Mouse (Mus musculus) adrenal gland, adult 8-10 months (tissue): ENCODE measurements around the gene Psmd8. TPM values are rescaled to one million over a fixed set of nuclear protein-coding genes. Genes with fewer than 3 reads are reported as not detected.
"Not testable (repeated sequence)": the region's sequence is repeated elsewhere in the genome, so short reads cannot be mapped to it uniquely, and the experiment has no call there.

ENCODE experiments used
- DNase-seq: peaks from one replicate; pipeline ENCODE4 v3.0.0; 2022
- total RNA-seq, 4 experiments: library from RNA; stranded (reverse); gene quantifications; 2 replicates each; pipeline ENCODE4 v1.2.4; 2022

The Psmd8 gene
- 100 to 1,000 TPM; 167 to 191 (median 174) TPM for total RNA-seq

GRCm38 (mm10) chr7:29180077-29180853, at the start of gene Psmd8:
Gene Psmd8, minus strand, starts transcription at chr7:29180701.
- peak; percentile 97 for DNase-seq

- DNase-seq: no peak
Measured at GRCm38 (mm10) chr7:29228202-29228601, 47.7 kb upstream of the Psmd8 start.

GRCm38 (mm10) chr7:29225520-29225919, 45.0 kb upstream of the Psmd8 start:
- no peak for DNase-seq

GRCm38 (mm10) chr7:29224756-29225394, 44.4 kb upstream of the Psmd8 start:
- no peak for DNase-seq

- no peak for DNase-seq
Measured at GRCm38 (mm10) chr7:29214846-29215245, 34.3 kb upstream of the Psmd8 start.

GRCm38 (mm10) chr7:29214236-29214635, 33.7 kb upstream of the Psmd8 start:
- no peak for DNase-seq

GRCm38 (mm10) chr7:29213675-29214082, 33.2 kb upstream of the Psmd8 start, which contains the start of gene Catsperg1:
Gene Catsperg1, minus strand, starts transcription at chr7:29214035.
- no peak for DNase-seq

GRCm38 (mm10) chr7:29212775-29213560, 32.5 kb upstream of the Psmd8 start:
- not testable (repeated sequence) for DNase-seq

- no peak for DNase-seq
Measured at GRCm38 (mm10) chr7:29212199-29212765, 31.8 kb upstream of the Psmd8 start.

- DNase-seq: peak; percentile 84
Measured at GRCm38 (mm10) chr7:29211415-29212198, 31.1 kb upstream of the Psmd8 start.

- not testable (repeated sequence) for DNase-seq
Measured at GRCm38 (mm10) chr7:29211013-29211412, 30.5 kb upstream of the Psmd8 start.

GRCm38 (mm10) chr7:29202577-29202976, 22.1 kb upstream of the Psmd8 start:
- DNase-seq: no peak

- DNase-seq: not testable (repeated sequence)
Measured at GRCm38 (mm10) chr7:29194230-29194629, 13.7 kb upstream of the Psmd8 start.

- not testable (repeated sequence) for DNase-seq
Measured at GRCm38 (mm10) chr7:29181323-29181722, 822 bp upstream of the Psmd8 start.

GRCm38 (mm10) chr7:29180854-29181236, 344 bp upstream of the Psmd8 start:
- DNase-seq: no peak

- no peak for DNase-seq
Measured at GRCm38 (mm10) chr7:29179323-29179722, 1.2 kb downstream of the Psmd8 start.

- no peak for DNase-seq
Measured at GRCm38 (mm10) chr7:29178106-29178505, 2.4 kb downstream of the Psmd8 start.

GRCm38 (mm10) chr7:29172390-29173016, 8.0 kb downstream of the Psmd8 start:
- DNase-seq: no peak

GRCm38 (mm10) chr7:29171562-29172097, 8.9 kb downstream of the Psmd8 start:
- DNase-seq: no peak

GRCm38 (mm10) chr7:29170755-29171561, 9.5 kb downstream of the Psmd8 start:
- DNase-seq: no peak
